Mouse (Mus musculus): ENCODE measurements around the gene Rbl2. TPM values are rescaled to one million over a fixed set of nuclear protein-coding genes. Genes with fewer than 3 reads are reported as not detected.

Rbl2 gene
- total and polyA plus RNA-seq, 2 experiments: 10.5 to 36.8 TPM

DNA sequence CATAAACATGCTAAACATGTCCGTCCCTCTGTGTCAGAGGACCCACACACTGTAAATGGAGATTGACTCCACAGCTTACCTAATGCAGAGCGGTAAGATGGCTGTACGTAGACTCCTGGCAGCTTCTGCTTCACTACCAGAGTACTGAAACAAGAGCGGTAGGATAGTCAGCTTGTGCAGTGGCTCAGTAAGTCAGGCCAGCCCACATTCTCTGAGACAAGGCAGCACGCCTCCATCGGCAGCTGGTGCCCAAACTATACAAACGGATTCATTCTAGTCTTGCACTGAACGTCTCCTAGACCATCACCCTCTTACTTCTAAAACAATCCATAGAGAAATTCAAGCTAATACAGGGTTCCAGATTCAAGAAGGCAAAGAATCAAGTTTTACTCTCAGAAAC is 56.9 kb downstream of the Rbl2 start:
- Histone ChIP-seq H3K27me3 (ENCODE audit: control insufficient read depth, insufficient read depth, low read length) (no peaks in the 10 kb centered on the region), H3K36me3 (ENCODE audit: control insufficient read depth, insufficient read depth, low read length) (peaks cover 45% of the 10 kb centered on the region), H3K4me1 (ENCODE audit: control insufficient read depth, insufficient read depth, low read length) (no peaks in the 10 kb centered on the region), H3K27ac (replicated peaks; ENCODE audit: insufficient read depth, low read depth, low read length) (no peak overlapping the region), H3K4me3 (ENCODE audit: insufficient read depth, low read depth, low read length) (no peak overlapping the region), H3K79me2 (ENCODE audit: control insufficient read depth, insufficient read depth, low read length) (0 out of 2 replicates have a peak, but pooled peaks cover 6% of the 10 kb centered on the region), H3K9ac (ENCODE audit: low read depth, low read length) (no peak overlapping the region)
- WGBS: 96% methylated on average over 8 of the region's 8 CpGs
- no peak for DNase-seq (ENCODE audit: extremely low read depth, low read depth, low spot score)
- no peak for TF ChIP-seq POLR2A (IDR thresholded peaks at IDR 0.05; ENCODE audit: extremely low read depth, insufficient read depth, low read length)
- no peak for TF ChIP-seq CTCF (IDR thresholded peaks at IDR 0.05; ENCODE audit: low read depth, low read length)

- no peak overlapping the region for H3K4me3 ChIP-seq (ENCODE audit: insufficient read depth, low read depth, low read length)
- H3K9ac ChIP-seq (ENCODE audit: low read depth, low read length): no peak overlapping the region
- TF ChIP-seq POLR2A (IDR thresholded peaks at IDR 0.05; ENCODE audit: extremely low read depth, insufficient read depth, low read length): no peak
- TF ChIP-seq CTCF (IDR thresholded peaks at IDR 0.05; ENCODE audit: low read depth, low read length): no peak
Measured at GRCm38 (mm10) chr8:91132731-91133130, 62.9 kb downstream of the Rbl2 start.

DNA sequence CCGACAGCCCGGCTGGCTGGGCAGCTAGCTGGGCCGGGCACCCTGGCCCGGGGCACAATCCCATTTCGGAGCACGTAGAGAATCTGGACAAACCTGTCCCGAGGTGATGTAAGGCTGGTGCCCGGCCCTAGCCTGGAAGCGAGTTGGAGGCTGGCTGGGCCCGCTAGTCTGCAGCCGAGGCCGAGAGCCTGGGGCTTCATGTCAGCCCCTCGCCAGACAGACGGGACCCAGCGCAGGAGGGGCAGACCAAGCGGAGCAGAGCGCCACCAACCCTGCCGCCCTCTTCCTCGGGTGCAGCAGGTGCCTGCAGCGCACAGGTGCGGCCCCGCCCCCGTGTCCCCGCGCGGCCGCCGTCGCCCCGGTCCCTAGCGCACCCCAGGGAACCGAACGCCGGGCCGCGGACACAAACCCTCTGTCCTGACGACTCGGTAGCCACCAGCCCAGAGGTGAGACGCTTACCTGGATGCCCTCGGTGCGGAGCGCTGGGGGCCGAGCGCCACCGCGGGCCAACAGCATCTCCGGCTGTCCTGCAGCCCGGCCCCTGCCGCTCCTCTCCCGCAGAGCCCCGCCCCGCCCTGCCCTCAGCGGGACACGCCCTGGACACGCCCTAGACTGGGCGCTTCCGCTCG is 63.7 kb downstream of the Rbl2 start:
- WGBS: under 1% methylated on average over 52 of the region's 58 CpGs
- H3K4me3 ChIP-seq (ENCODE audit: insufficient read depth, low read depth, low read length): peak overlapping the region; percentile 82
- DNase-seq (ENCODE audit: extremely low read depth, low read depth, low spot score): no peak
- TF ChIP-seq POLR2A (IDR thresholded peaks at IDR 0.05; ENCODE audit: extremely low read depth, insufficient read depth, low read length): peak; percentile 27; the same call in 1 of the 2 replicates
- TF ChIP-seq CTCF (IDR thresholded peaks at IDR 0.05; ENCODE audit: low read depth, low read length): no peak
- H3K9ac ChIP-seq (ENCODE audit: low read depth, low read length): peak overlapping the region; percentile 69
- no peaks in the 10 kb centered on the region for H3K4me1 ChIP-seq (ENCODE audit: control insufficient read depth, insufficient read depth, low read length)
- no peaks in the 10 kb centered on the region for H3K27me3 ChIP-seq (ENCODE audit: control insufficient read depth, insufficient read depth, low read length)
- H3K27ac ChIP-seq (replicated peaks; ENCODE audit: insufficient read depth, low read depth, low read length): no peak overlapping the region
- H3K36me3 ChIP-seq (ENCODE audit: control insufficient read depth, insufficient read depth, low read length): peaks cover 3% of the 10 kb centered on the region
- H3K79me2 ChIP-seq (ENCODE audit: control insufficient read depth, insufficient read depth, low read length): 0 out of 2 replicates have a peak, but pooled peaks cover 6% of the 10 kb centered on the region

More at GRCm38 (mm10) chr8:91132731-91133130, 62.9 kb downstream of the Rbl2 start:
- no peak for DNase-seq (ENCODE audit: extremely low read depth, low read depth, low spot score)
- WGBS: 75% methylated on average over 4 of the region's 4 CpGs
- H3K36me3 ChIP-seq (ENCODE audit: control insufficient read depth, insufficient read depth, low read length): peaks cover 7% of the 10 kb centered on the region
- H3K27ac ChIP-seq (replicated peaks; ENCODE audit: insufficient read depth, low read depth, low read length): no peak overlapping the region
- H3K27me3 ChIP-seq (ENCODE audit: control insufficient read depth, insufficient read depth, low read length): no peaks in the 10 kb centered on the region
- 0 out of 2 replicates have a peak, but pooled peaks cover 6% of the 10 kb centered on the region for H3K79me2 ChIP-seq (ENCODE audit: control insufficient read depth, insufficient read depth, low read length)
- no peaks in the 10 kb centered on the region for H3K4me1 ChIP-seq (ENCODE audit: control insufficient read depth, insufficient read depth, low read length)

DNA sequence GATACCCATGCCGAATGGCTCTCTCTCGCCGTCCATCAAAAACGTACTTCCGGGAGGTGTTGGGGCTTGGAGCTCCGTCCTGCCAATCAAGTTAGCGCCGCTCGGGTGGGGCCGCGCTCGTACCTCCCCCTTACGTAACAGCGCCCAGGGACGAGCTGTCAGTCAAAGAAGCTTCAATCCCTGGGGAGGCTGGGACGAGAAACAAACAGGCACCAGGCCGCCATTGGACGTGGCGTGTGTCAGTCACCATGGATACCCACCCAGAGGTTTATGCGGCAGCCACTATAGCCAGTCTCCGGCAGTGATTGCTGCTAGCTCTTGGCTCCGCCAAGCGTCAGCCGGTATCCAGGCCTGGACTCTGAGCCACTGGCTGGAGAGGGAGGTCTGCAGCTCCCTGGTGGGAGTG is 64.2 kb downstream of the Rbl2 start:
- 0 out of 2 replicates have a peak, but pooled peaks cover 6% of the 10 kb centered on the region for H3K79me2 ChIP-seq (ENCODE audit: control insufficient read depth, insufficient read depth, low read length)
- TF ChIP-seq POLR2A (IDR thresholded peaks at IDR 0.05; ENCODE audit: extremely low read depth, insufficient read depth, low read length) (peak; percentile 80), CTCF (IDR thresholded peaks at IDR 0.05; ENCODE audit: low read depth, low read length) (peak; percentile 29; the same call in 1 of the 2 replicates)
- H3K9ac ChIP-seq (ENCODE audit: low read depth, low read length): no peak overlapping the region
- no peaks in the 10 kb centered on the region for H3K27me3 ChIP-seq (ENCODE audit: control insufficient read depth, insufficient read depth, low read length)
- H3K4me3 ChIP-seq (ENCODE audit: insufficient read depth, low read depth, low read length): peak overlapping the region; percentile 5; the same call in 1 of the 2 replicates
- H3K27ac ChIP-seq (replicated peaks; ENCODE audit: insufficient read depth, low read depth, low read length): no peak overlapping the region
- peak; percentile 98 for DNase-seq (ENCODE audit: extremely low read depth, low read depth, low spot score)
- H3K4me1 ChIP-seq (ENCODE audit: control insufficient read depth, insufficient read depth, low read length): no peaks in the 10 kb centered on the region
- WGBS: under 1% methylated on average over 23 of the region's 24 CpGs
- no peaks in the 10 kb centered on the region; the same call in 1 of the 2 replicates for H3K36me3 ChIP-seq (ENCODE audit: control insufficient read depth, insufficient read depth, low read length)

GRCm38 (mm10) chr8:91134659-91135058 is 64.8 kb downstream of the Rbl2 start:
- WGBS: 79% methylated on average over 12 of the region's 12 CpGs
- no peak overlapping the region for H3K27ac ChIP-seq (replicated peaks; ENCODE audit: insufficient read depth, low read depth, low read length)
- 0 out of 2 replicates have a peak, but pooled peaks cover 6% of the 10 kb centered on the region for H3K79me2 ChIP-seq (ENCODE audit: control insufficient read depth, insufficient read depth, low read length)
- H3K9ac ChIP-seq (ENCODE audit: low read depth, low read length): no peak overlapping the region
- H3K4me3 ChIP-seq (ENCODE audit: insufficient read depth, low read depth, low read length): no peak overlapping the region
- no peak for DNase-seq (ENCODE audit: extremely low read depth, low read depth, low spot score)
- no peaks in the 10 kb centered on the region for H3K4me1 ChIP-seq (ENCODE audit: control insufficient read depth, insufficient read depth, low read length)
- TF ChIP-seq POLR2A (IDR thresholded peaks at IDR 0.05; ENCODE audit: extremely low read depth, insufficient read depth, low read length) (no peak), CTCF (IDR thresholded peaks at IDR 0.05; ENCODE audit: low read depth, low read length) (no peak)
- H3K36me3 ChIP-seq (ENCODE audit: control insufficient read depth, insufficient read depth, low read length): no peaks in the 10 kb centered on the region
- no peaks in the 10 kb centered on the region for H3K27me3 ChIP-seq (ENCODE audit: control insufficient read depth, insufficient read depth, low read length)
